Mouse (Mus musculus) heart, postnatal 0 days (tissue): Measurements from ENCODE around the gene Ntm. TPM values are rescaled to one million over a fixed set of nuclear protein-coding genes. Genes with fewer than 3 reads are reported as not detected.

Source experiments
- ATAC-seq: fragments of 200-750 bp; cut with Nextera tagmentation; 2 replicates; pipeline ENCODE4 v1.8.0; 2017; ENCODE audit warnings: low read depth, moderate number of reproducible peaks, moderate library complexity; ENCODE audit not compliant: insufficient read depth
- DNase-seq: peaks from one replicate; pipeline ENCODE4 v3.0.0-alpha.2; 2016; ENCODE audit warnings: low spot score
- H3K27ac ChIP-seq: fragments of 300-500 bp; sonication (generic); 2 replicates; pipeline ENCODE4 v1.5.1; 2014; ENCODE audit warnings: low read depth, mild to moderate bottlenecking
- H3K27me3 ChIP-seq: fragments of 300-500 bp; sonication (generic); 2 replicates; pipeline ENCODE4 v1.6.1; 2014; ENCODE audit warnings: low read length, mixed read lengths; ENCODE audit not compliant: control insufficient read depth, insufficient read depth
- H3K36me3 ChIP-seq: fragments of 300-500 bp; sonication (generic); replicated peaks from 2 replicates; pipeline ENCODE4 v1.6.1; 2014; ENCODE audit warnings: low read length, mixed read lengths; ENCODE audit not compliant: control insufficient read depth, insufficient read depth
- H3K4me1 ChIP-seq: fragments of 300-500 bp; sonication (generic); 2 replicates; pipeline ENCODE4 v1.6.1; 2014; ENCODE audit warnings: antibody characterized with exemption; ENCODE audit not compliant: control insufficient read depth, insufficient read depth
- H3K4me2 ChIP-seq: fragments of 300-500 bp; sonication (generic); 2 replicates; pipeline ENCODE4 v1.6.1; 2014; ENCODE audit warnings: low read depth, mild to moderate bottlenecking, low read length, moderate library complexity
- H3K4me3 ChIP-seq: fragments of 300-500 bp; sonication (generic); 2 replicates; pipeline ENCODE4 v1.5.1; 2014; ENCODE audit warnings: low read depth, low read length
- H3K9ac ChIP-seq: fragments of 300-500 bp; sonication (generic); replicated peaks from 2 replicates; pipeline ENCODE4 v1.6.1; 2014; ENCODE audit warnings: low read depth, low read length, mixed read lengths
- H3K9me3 ChIP-seq: fragments of 300-500 bp; sonication (generic); replicated peaks from 2 replicates; pipeline ENCODE4 v1.6.1; 2016; ENCODE audit warnings: low read length; ENCODE audit not compliant: control insufficient read depth
- CTCF ChIP-seq: IDR thresholded peaks from 2 replicates; pipeline ENCODE4 v1.5.1; 2016; ENCODE audit warnings: antibody characterized with exemption, control low read depth, low read depth
- EP300 ChIP-seq: IDR thresholded peaks from 2 replicates; pipeline ENCODE4 v1.6.1; 2016; ENCODE audit warnings: antibody characterized with exemption, low read depth
- WGBS: fragments of 180-500 bp; shearing (Covaris S2); extraction: QIAGEN DNeasy Blood & Tissue Kit; methylation state at CpG from one replicate; pipeline ENCODE4 v1.1.7; 2014; 5-methylcytosine and 5-hydroxymethylcytosine counted together
- polyA plus RNA-seq: library from polyadenylated mRNA; unstranded; fragments of >200 nt; fragmentation: Nextera tagmentation; extraction: Ambion mirVana; gene quantifications from 2 replicates; pipeline ENCODE4 v1.2.1, GENCODE M21; 2015
- total RNA-seq: library from RNA; depleted of rRNA; stranded (reverse); fragments of >200 nt; gene quantifications from 2 replicates; pipeline ENCODE4 v1.2.3, GENCODE M21; 2014; ENCODE audit warnings: low replicate concordance

Gene Ntm
- total and polyA plus RNA-seq, 2 experiments from 2014 or later = 7.1 to 8.8 TPM

GRCm38 (mm10) chr9:29456014-29456413 is 506.9 kb downstream of the Ntm start:
- H3K4me2 ChIP-seq = no peak overlapping the region
- H3K9ac ChIP-seq = no peak overlapping the region
- no peak overlapping the region for H3K4me3 ChIP-seq
- WGBS = 83% methylated on average over 7 of the region's 7 CpGs
- no peak for TF ChIP-seq EP300
- no peak for TF ChIP-seq CTCF
- H3K27ac ChIP-seq = no peak overlapping the region
- H3K36me3 ChIP-seq = no peaks in the 10 kb centered on the region
- no peaks in the 10 kb centered on the region for H3K9me3 ChIP-seq
- no peaks in the 10 kb centered on the region for H3K27me3 ChIP-seq
- ATAC-seq (no peak), DNase-seq (no peak)
- 0 out of 2 replicates have a peak, but pooled peaks cover 7% of the 10 kb centered on the region for H3K4me1 ChIP-seq

- Histone ChIP-seq H3K4me1 (0 out of 2 replicates have a peak, but pooled peaks cover 9% of the 10 kb centered on the region), H3K9ac (no peak overlapping the region), H3K36me3 (no peaks in the 10 kb centered on the region), H3K4me2 (no peak overlapping the region), H3K9me3 (no peaks in the 10 kb centered on the region), H3K4me3 (no peak overlapping the region), H3K27ac (no peak overlapping the region), H3K27me3 (no peaks in the 10 kb centered on the region)
- peak; percentile 60; the same call in 1 of the 2 replicates for ATAC-seq
- WGBS = 45% methylated on average over 1 of the region's 1 CpGs
- TF ChIP-seq CTCF = no peak
- TF ChIP-seq EP300 = no peak
- DNase-seq = no peak
These were observed 511.7 kb downstream of the Ntm start for GRCm38 (mm10) chr9:29451232-29451631.

- no peak for ATAC-seq
- no peak overlapping the region for H3K9ac ChIP-seq
- 66% methylated on average over 4 of the region's 4 CpGs for WGBS
These were observed 518.9 kb downstream of the Ntm start for GRCm38 (mm10) chr9:29444001-29444400.

GRCm38 (mm10) chr9:29439401-29439800 is 523.5 kb downstream of the Ntm start:
- no peak overlapping the region for H3K4me2 ChIP-seq
- no peak overlapping the region for H3K4me3 ChIP-seq
- 0 out of 2 replicates have a peak, but pooled peaks cover under 1% of the 10 kb centered on the region for H3K4me1 ChIP-seq
- TF ChIP-seq EP300 (no peak), CTCF (no peak)
- no peak overlapping the region for H3K27ac ChIP-seq
- ATAC-seq (no peak), DNase-seq (no peak)
- no peaks in the 10 kb centered on the region for H3K36me3 ChIP-seq
- H3K27me3 ChIP-seq = no peaks in the 10 kb centered on the region
- no peaks in the 10 kb centered on the region for H3K9me3 ChIP-seq
- no peak overlapping the region for H3K9ac ChIP-seq
- 60% methylated on average over 5 of the region's 5 CpGs for WGBS

More at GRCm38 (mm10) chr9:29444001-29444400, 518.9 kb downstream of the Ntm start:
- Histone ChIP-seq H3K27ac (no peak overlapping the region), H3K4me3 (no peak overlapping the region), H3K4me1 (no peaks in the 10 kb centered on the region), H3K4me2 (no peak overlapping the region), H3K27me3 (no peaks in the 10 kb centered on the region), H3K36me3 (no peaks in the 10 kb centered on the region), H3K9me3 (no peaks in the 10 kb centered on the region)
- DNase-seq = no peak
- no peak for TF ChIP-seq EP300
- no peak for TF ChIP-seq CTCF

- ATAC-seq (no peak), DNase-seq (no peak)
- Histone ChIP-seq H3K9ac (no peak overlapping the region), H3K36me3 (no peaks in the 10 kb centered on the region), H3K9me3 (no peaks in the 10 kb centered on the region), H3K27me3 (no peaks in the 10 kb centered on the region), H3K27ac (no peak overlapping the region), H3K4me2 (no peak overlapping the region), H3K4me3 (no peak overlapping the region), H3K4me1 (peaks cover 11% of the 10 kb centered on the region; the same call in 1 of the 2 replicates)
- TF ChIP-seq EP300 = no peak
- 45% methylated on average over 6 of the region's 6 CpGs for WGBS
These were observed 528.3 kb downstream of the Ntm start for GRCm38 (mm10) chr9:29434611-29435010.

- H3K27ac ChIP-seq = no peak overlapping the region
- ATAC-seq (no peak), DNase-seq (peak; percentile 17)
- WGBS = 5% methylated on average over 4 of the region's 4 CpGs
- H3K4me3 ChIP-seq = no peak overlapping the region
- peaks cover 11% of the 10 kb centered on the region; the same call in 1 of the 2 replicates for H3K4me1 ChIP-seq
- no peaks in the 10 kb centered on the region; the same call in 1 of the 2 replicates for H3K27me3 ChIP-seq
- no peak overlapping the region for H3K9ac ChIP-seq
- TF ChIP-seq CTCF (no peak), EP300 (no peak)
- no peak overlapping the region for H3K4me2 ChIP-seq
- H3K36me3 ChIP-seq = no peaks in the 10 kb centered on the region
- H3K9me3 ChIP-seq = no peaks in the 10 kb centered on the region
These were observed 529.0 kb downstream of the Ntm start for GRCm38 (mm10) chr9:29433910-29434309.
